Mouse (Mus musculus): ENCODE data around the gene Gtsf1l. TPM values are rescaled to one million over a fixed set of nuclear protein-coding genes. Genes with fewer than 3 reads are reported as not detected.

Gtsf1l gene
- polyA plus RNA-seq (2017; shearing (Covaris generic)), result not detected

GRCm38 (mm10) chr2:163087728-163088127 is at the start of gene Gtsf1l:
Gene Gtsf1l, minus strand, starts transcription at chr2:163087855.

GRCm38 (mm10) chr2:163054335-163054840 is 33.3 kb downstream of the Gtsf1l start, which contains the start of gene Mybl2:
Gene Mybl2, plus strand, starts transcription at chr2:163054687.

Other genes starting within 250 kb of the Gtsf1l start
- gene Srsf6, start 156.3 kb downstream of the Gtsf1l start, polyA plus RNA-seq (2017; shearing (Covaris generic)), result 100 TPM
- not detected for gene L3mbtl1, start 144.4 kb downstream of the Gtsf1l start, polyA plus RNA-seq (2017; shearing (Covaris generic))
- not detected for gene Sgk2, start 100.5 kb downstream of the Gtsf1l start, polyA plus RNA-seq (2017; shearing (Covaris generic))
- gene Ift52, start 70.5 kb downstream of the Gtsf1l start, polyA plus RNA-seq (2017; shearing (Covaris generic)), result 25.7 TPM
- gene Mybl2, start 33.2 kb downstream of the Gtsf1l start, polyA plus RNA-seq (2017; shearing (Covaris generic)), result 2.8 TPM
- 0.29 TPM for gene Tox2, start 115.3 kb upstream of the Gtsf1l start, polyA plus RNA-seq (2017; shearing (Covaris generic))

Measured in naive thymus-derived CD4-positive, alpha-beta T cell, adult 5 months (primary cell).